Mouse (Mus musculus) intestine, embryonic 14.5 days (tissue): ENCODE measurements around the gene Epb41l4b. TPM values are rescaled to one million over a fixed set of nuclear protein-coding genes. Genes with fewer than 3 reads are reported as not detected.

ENCODE experiments used
- ATAC-seq: fragments of 200-750 bp; cut with Nextera tagmentation; replicated peaks from 2 replicates; pipeline ENCODE4 v1.8.0; 2017; ENCODE audit warnings: low read depth, moderate number of reproducible peaks, moderate TSS enrichment, moderate library complexity; ENCODE audit not compliant: low FRiP score, low TSS enrichment
- DNase-seq: peaks from one replicate; pipeline ENCODE4 v3.0.0-alpha.2; 2018; ENCODE audit warnings: low spot score
- H3K27ac ChIP-seq: fragments of 300-500 bp; sonication (generic); 2 replicates; pipeline ENCODE4 v1.5.1; 2014; ENCODE audit warnings: low read depth, mild to moderate bottlenecking, control low read depth
- H3K27me3 ChIP-seq: fragments of 300-500 bp; sonication (generic); replicated peaks from 2 replicates; pipeline ENCODE4 v1.6.1; 2014; ENCODE audit warnings: low read length, control low read depth; ENCODE audit not compliant: control insufficient read depth, insufficient read depth
- H3K36me3 ChIP-seq: fragments of 300-500 bp; sonication (generic); 2 replicates; pipeline ENCODE4 v1.6.1; 2014; ENCODE audit warnings: low read length, control low read depth; ENCODE audit not compliant: control insufficient read depth, insufficient read depth
- H3K4me1 ChIP-seq: fragments of 300-500 bp; sonication (generic); replicated peaks from 2 replicates; pipeline ENCODE4 v1.6.1; 2014; ENCODE audit warnings: low read length, control low read depth, mixed read lengths; ENCODE audit not compliant: control insufficient read depth, insufficient read depth
- H3K4me2 ChIP-seq: fragments of 300-500 bp; sonication (generic); 2 replicates; pipeline ENCODE4 v1.6.1; 2014; ENCODE audit warnings: low read length
- H3K4me3 ChIP-seq: fragments of 300-500 bp; sonication (generic); 2 replicates; pipeline ENCODE4 v1.5.1; 2014; ENCODE audit warnings: low read depth, low read length, control low read depth, mixed read lengths
- H3K9ac ChIP-seq: fragments of 300-500 bp; sonication (generic); 2 replicates; pipeline ENCODE4 v1.6.1; 2014; ENCODE audit warnings: mild to moderate bottlenecking, low read length
- H3K9me3 ChIP-seq: fragments of 300-500 bp; sonication (generic); 2 replicates; pipeline ENCODE4 v1.6.1; 2016; ENCODE audit warnings: low read length, control low read depth; ENCODE audit not compliant: control insufficient read depth
- WGBS: fragments of 180-500 bp; shearing (Covaris S2); extraction: QIAGEN DNeasy Blood & Tissue Kit; methylation state at CpG from one replicate; pipeline ENCODE4 v1.1.7; 2014; 5-methylcytosine and 5-hydroxymethylcytosine counted together
- polyA plus RNA-seq: library from polyadenylated mRNA; unstranded; fragments of >200 nt; fragmentation: Nextera tagmentation; extraction: Ambion mirVana; gene quantifications from 2 replicates; pipeline ENCODE4 v1.2.1, GENCODE M21; 2014

The Epb41l4b gene
- polyA plus RNA-seq, 1 experiment from 2014 or later, result 19.6 TPM

GRCm38 (mm10) chr4:57037554-57037953 is 105.7 kb downstream of the Epb41l4b start:
- Histone ChIP-seq H3K27me3 (no peaks in the 10 kb centered on the region), H3K4me1 (peaks cover 8% of the 10 kb centered on the region), H3K27ac (no peak overlapping the region), H3K4me3 (no peak overlapping the region), H3K9ac (no peak overlapping the region), H3K4me2 (no peak overlapping the region), H3K36me3 (no peaks in the 10 kb centered on the region), H3K9me3 (no peaks in the 10 kb centered on the region)
- 75% methylated on average over 7 of the region's 7 CpGs for WGBS
- DNase-seq (no peak), ATAC-seq (no peak)

- no peaks in the 10 kb centered on the region for H3K9me3 ChIP-seq
- ATAC-seq (no peak), DNase-seq (no peak)
- no peaks in the 10 kb centered on the region for H3K36me3 ChIP-seq
- no peak overlapping the region for H3K4me2 ChIP-seq
- 78% methylated on average over 5 of the region's 5 CpGs for WGBS
- H3K4me1 ChIP-seq, result peaks cover 2% of the 10 kb centered on the region
- no peak overlapping the region for H3K9ac ChIP-seq
- H3K27ac ChIP-seq, result no peak overlapping the region
- H3K27me3 ChIP-seq, result no peaks in the 10 kb centered on the region
- no peak overlapping the region for H3K4me3 ChIP-seq
Observed at GRCm38 (mm10) chr4:57034169-57034568, 109.1 kb downstream of the Epb41l4b start.

- Histone ChIP-seq H3K4me3 (no peak overlapping the region), H3K27me3 (no peaks in the 10 kb centered on the region), H3K4me1 (no peaks in the 10 kb centered on the region), H3K4me2 (no peak overlapping the region), H3K9me3 (no peaks in the 10 kb centered on the region), H3K27ac (no peak overlapping the region), H3K36me3 (no peaks in the 10 kb centered on the region), H3K9ac (no peak overlapping the region)
- 58% methylated on average over 4 of the region's 4 CpGs for WGBS
- DNase-seq (no peak), ATAC-seq (no peak)
Observed at GRCm38 (mm10) chr4:57031440-57031839, 111.8 kb downstream of the Epb41l4b start.

- DNase-seq (no peak), ATAC-seq (no peak)
- H3K27ac ChIP-seq, result no peak overlapping the region
- H3K4me3 ChIP-seq, result no peak overlapping the region
- WGBS, result 60% methylated on average over 10 of the region's 10 CpGs
- H3K36me3 ChIP-seq, result no peaks in the 10 kb centered on the region
- no peaks in the 10 kb centered on the region for H3K4me1 ChIP-seq
- H3K9ac ChIP-seq, result no peak overlapping the region
- no peaks in the 10 kb centered on the region for H3K9me3 ChIP-seq
- no peak overlapping the region for H3K4me2 ChIP-seq
- H3K27me3 ChIP-seq, result no peaks in the 10 kb centered on the region
Observed at GRCm38 (mm10) chr4:57027954-57028353, 115.3 kb downstream of the Epb41l4b start.

GRCm38 (mm10) chr4:57023527-57023926 is 119.7 kb downstream of the Epb41l4b start:
- no peak overlapping the region for H3K4me3 ChIP-seq
- no peaks in the 10 kb centered on the region for H3K4me1 ChIP-seq
- 51% methylated on average over 3 of the region's 3 CpGs for WGBS
- no peak for DNase-seq
- H3K27ac ChIP-seq, result no peak overlapping the region
- H3K36me3 ChIP-seq, result no peaks in the 10 kb centered on the region
- H3K9ac ChIP-seq, result no peak overlapping the region
- no peak overlapping the region for H3K4me2 ChIP-seq
- H3K9me3 ChIP-seq, result no peaks in the 10 kb centered on the region
- no peaks in the 10 kb centered on the region for H3K27me3 ChIP-seq
- ATAC-seq, result no peak

- WGBS, result 90% methylated on average over 3 of the region's 3 CpGs
- no peak for DNase-seq
Observed at GRCm38 (mm10) chr4:57021288-57021687, 121.9 kb downstream of the Epb41l4b start.

GRCm38 (mm10) chr4:57017229-57017628 is 126.0 kb downstream of the Epb41l4b start:
- H3K27me3 ChIP-seq, result no peaks in the 10 kb centered on the region
- no peaks in the 10 kb centered on the region for H3K4me1 ChIP-seq
- H3K4me2 ChIP-seq, result no peak overlapping the region
- no peak overlapping the region for H3K4me3 ChIP-seq
- H3K27ac ChIP-seq, result no peak overlapping the region
- H3K36me3 ChIP-seq, result no peaks in the 10 kb centered on the region
- DNase-seq (peak; percentile 90), ATAC-seq (peak; percentile 40; the same call in 1 of the 2 replicates)
- no peaks in the 10 kb centered on the region for H3K9me3 ChIP-seq
- WGBS, result 26% methylated on average over 5 of the region's 5 CpGs
- H3K9ac ChIP-seq, result no peak overlapping the region

More at GRCm38 (mm10) chr4:57021288-57021687, 121.9 kb downstream of the Epb41l4b start:
- Histone ChIP-seq H3K4me2 (no peak overlapping the region), H3K9me3 (no peaks in the 10 kb centered on the region), H3K27ac (no peak overlapping the region), H3K9ac (no peak overlapping the region), H3K36me3 (no peaks in the 10 kb centered on the region), H3K4me1 (no peaks in the 10 kb centered on the region), H3K4me3 (no peak overlapping the region), H3K27me3 (no peaks in the 10 kb centered on the region)
- no peak for ATAC-seq

GRCm38 (mm10) chr4:57016366-57017171 is 126.7 kb downstream of the Epb41l4b start:
- H3K27me3 ChIP-seq, result no peaks in the 10 kb centered on the region
- no peak overlapping the region for H3K27ac ChIP-seq
- ATAC-seq (no peak), DNase-seq (no peak)
- no peaks in the 10 kb centered on the region for H3K4me1 ChIP-seq
- no peak overlapping the region for H3K4me2 ChIP-seq
- no peak overlapping the region for H3K4me3 ChIP-seq
- H3K9me3 ChIP-seq, result no peaks in the 10 kb centered on the region
- WGBS, result 39% methylated on average over 18 of the region's 18 CpGs
- no peak overlapping the region for H3K9ac ChIP-seq
- H3K36me3 ChIP-seq, result no peaks in the 10 kb centered on the region

GRCm38 (mm10) chr4:57015032-57015431 is 128.2 kb downstream of the Epb41l4b start:
- no peak overlapping the region for H3K9ac ChIP-seq
- no peak overlapping the region for H3K27ac ChIP-seq
- DNase-seq (no peak), ATAC-seq (no peak)
- WGBS, result 83% methylated on average over 5 of the region's 5 CpGs
- H3K9me3 ChIP-seq, result no peaks in the 10 kb centered on the region
- H3K4me3 ChIP-seq, result no peak overlapping the region
- H3K27me3 ChIP-seq, result no peaks in the 10 kb centered on the region
- no peak overlapping the region for H3K4me2 ChIP-seq
- H3K36me3 ChIP-seq, result no peaks in the 10 kb centered on the region
- no peaks in the 10 kb centered on the region for H3K4me1 ChIP-seq
